Mouse (Mus musculus): Measurements from ENCODE around the gene Cyp51.

Gene Cyp51

GRCm38 (mm10) chr5:4104341-4105040 lies at the start of gene Cyp51:
Gene Cyp51 (minus strand): TSS chr5:4104746.
- in situ Hi-C loops (cut with MboI, MseI), result loop anchor here (5.0 kb wide), 1 partner anchor 83 kb away; no protein-coding TSS in a partner anchor

- in situ Hi-C loops (cut with MboI, MseI), result no loop called here
Measured at GRCm38 (mm10) chr5:4112570-4113098, 8.1 kb upstream of the Cyp51 start.

- in situ Hi-C loops (cut with MboI, MseI), result loop anchor here (5.0 kb wide), 1 partner anchor 80 kb away; no protein-coding TSS in a partner anchor
Measured at GRCm38 (mm10) chr5:4107056-4107455, 2.5 kb upstream of the Cyp51 start.

- in situ Hi-C loops (cut with MboI, MseI), result loop anchor here (5.0 kb wide), 1 partner anchor 82 kb away; no protein-coding TSS in a partner anchor
Measured at GRCm38 (mm10) chr5:4105651-4106186, 1.2 kb upstream of the Cyp51 start.

GRCm38 (mm10) chr5:4103626-4104340 lies 763 bp downstream of the Cyp51 start:
- in situ Hi-C loops (cut with MboI, MseI), result no loop called here

- in situ Hi-C loops (cut with MboI, MseI), result no loop called here
Measured at GRCm38 (mm10) chr5:4101770-4102169, 2.8 kb downstream of the Cyp51 start.

GRCm38 (mm10) chr5:4101031-4101430 lies 3.5 kb downstream of the Cyp51 start:
- in situ Hi-C loops (cut with MboI, MseI), result no loop called here

GRCm38 (mm10) chr5:4094471-4094870 lies 10.1 kb downstream of the Cyp51 start:
- in situ Hi-C loops (cut with MboI, MseI), result loop anchor here (25.0 kb wide), 1 partner anchor 507 kb away; the partner anchor contains the start of genes Pex1 and Rbm48

- in situ Hi-C loops (cut with MboI, MseI), result loop anchor here (25.0 kb wide), 1 partner anchor 501 kb away; the partner anchor contains the start of genes Pex1 and Rbm48
Measured at GRCm38 (mm10) chr5:4088190-4088589, 16.4 kb downstream of the Cyp51 start.

- in situ Hi-C loops (cut with MboI, MseI), result loop anchor here (25.0 kb wide), 1 partner anchor 499 kb away; the partner anchor contains the start of genes Pex1 and Rbm48
Measured at GRCm38 (mm10) chr5:4086309-4086708, 18.2 kb downstream of the Cyp51 start.

GRCm38 (mm10) chr5:4084948-4085347 lies 19.6 kb downstream of the Cyp51 start:
- in situ Hi-C loops (cut with MboI, MseI), result loop anchor here (25.0 kb wide), 1 partner anchor 498 kb away; the partner anchor contains the start of genes Pex1 and Rbm48

- in situ Hi-C loops (cut with MboI, MseI), result loop anchor here (25.0 kb wide), 1 partner anchor 494 kb away; the partner anchor contains the start of genes Pex1 and Rbm48
Measured at GRCm38 (mm10) chr5:4081513-4081912, 23.0 kb downstream of the Cyp51 start.

- in situ Hi-C loops (cut with MboI, MseI), result loop anchor here (25.0 kb wide), 1 partner anchor 494 kb away; the partner anchor contains the start of genes Pex1 and Rbm48
Measured at GRCm38 (mm10) chr5:4080861-4081260, 23.7 kb downstream of the Cyp51 start.

GRCm38 (mm10) chr5:4079086-4079485 lies 25.5 kb downstream of the Cyp51 start:
- in situ Hi-C loops (cut with MboI, MseI), result loop anchor here (25.0 kb wide), 1 partner anchor 492 kb away; the partner anchor contains the start of genes Pex1 and Rbm48

GRCm38 (mm10) chr5:4067203-4067602 lies 37.3 kb downstream of the Cyp51 start:
- in situ Hi-C loops (cut with MboI, MseI), result no loop called here

GRCm38 (mm10) chr5:4066476-4067115 lies 38.0 kb downstream of the Cyp51 start:
- in situ Hi-C loops (cut with MboI, MseI), result no loop called here

- in situ Hi-C loops (cut with MboI, MseI), result no loop called here
Measured at GRCm38 (mm10) chr5:4060313-4060712, 44.2 kb downstream of the Cyp51 start.

- in situ Hi-C loops (cut with MboI, MseI), result no loop called here
Measured at GRCm38 (mm10) chr5:4040922-4041321, 63.6 kb downstream of the Cyp51 start.

- in situ Hi-C loops (cut with MboI, MseI), result no loop called here
Measured at GRCm38 (mm10) chr5:4040372-4040771, 64.2 kb downstream of the Cyp51 start.

GRCm38 (mm10) chr5:4039351-4039750 lies 65.2 kb downstream of the Cyp51 start:
- in situ Hi-C loops (cut with MboI, MseI), result no loop called here

- in situ Hi-C loops (cut with MboI, MseI), result no loop called here
Measured at GRCm38 (mm10) chr5:4036686-4037085, 67.9 kb downstream of the Cyp51 start.

All from T-helper 1 cell (primary cell).